Mouse (Mus musculus) kidney, adult 9 months (tissue): ENCODE data around the gene R3hdm4.
A peak's percentile ranks its signal among the peaks of the same experiment; 100 is the strongest.

Experiments
- DNase-seq: peaks from one replicate; pipeline ENCODE4 v3.0.0; 2022

Gene R3hdm4

DNA sequence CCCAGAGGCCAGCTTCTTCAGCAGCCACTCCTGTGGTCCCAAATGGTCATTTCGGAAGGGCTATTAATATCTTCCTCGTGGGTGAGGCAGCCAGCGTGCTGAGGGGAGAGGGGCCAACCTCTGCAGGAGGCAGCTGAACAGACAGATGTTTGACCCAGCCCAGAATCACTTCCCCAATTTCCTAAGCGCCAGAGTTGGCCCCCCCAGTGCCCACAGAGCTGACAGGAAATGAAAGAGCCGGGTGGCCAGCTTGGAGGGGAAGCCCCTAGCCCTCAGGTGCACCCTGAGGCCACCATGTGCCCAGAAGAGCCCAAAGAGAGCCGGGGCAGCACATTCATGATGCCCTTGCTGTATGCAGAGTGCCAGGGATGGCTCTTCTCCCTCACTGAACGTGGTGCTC is 19.7 kb upstream of the R3hdm4 start:
- no peak for DNase-seq

DNA sequence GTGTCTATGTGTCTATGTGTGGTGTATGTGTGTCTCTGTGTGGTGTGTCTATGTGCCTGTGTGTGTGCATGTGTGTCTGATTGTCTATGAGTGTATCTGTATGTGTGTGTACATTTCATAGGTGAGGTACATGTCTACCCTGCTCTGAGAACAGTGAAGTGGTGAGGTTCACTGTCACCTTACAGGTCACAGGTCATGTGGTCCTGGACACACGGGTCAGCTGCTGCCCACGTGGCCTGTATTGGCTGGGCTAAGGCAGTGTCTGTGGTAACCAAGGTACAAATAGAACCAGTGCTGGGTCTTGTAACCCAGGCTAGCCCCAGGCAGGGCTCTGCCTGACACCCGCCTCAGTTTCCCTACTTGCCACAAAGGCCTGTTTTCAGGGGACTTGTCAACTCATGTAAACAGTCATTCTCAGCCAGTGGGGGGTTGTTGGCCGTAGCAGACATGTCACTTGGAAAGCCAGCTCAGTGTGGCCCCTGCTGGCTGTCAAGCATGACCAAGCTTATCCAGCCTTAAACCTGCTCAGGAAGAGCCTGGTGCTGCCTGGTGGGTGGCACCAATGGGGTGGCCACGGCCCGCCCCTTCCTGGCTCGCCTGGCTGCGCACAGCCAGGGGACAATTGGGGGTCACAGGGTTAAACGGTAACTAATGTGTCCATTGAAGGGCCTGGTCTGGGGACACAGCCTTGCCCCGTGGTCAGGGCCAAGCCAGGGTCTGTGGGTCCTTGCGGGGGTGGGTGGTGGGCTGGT is 16.9 kb upstream of the R3hdm4 start:
- peak; percentile 72 for DNase-seq

DNA sequence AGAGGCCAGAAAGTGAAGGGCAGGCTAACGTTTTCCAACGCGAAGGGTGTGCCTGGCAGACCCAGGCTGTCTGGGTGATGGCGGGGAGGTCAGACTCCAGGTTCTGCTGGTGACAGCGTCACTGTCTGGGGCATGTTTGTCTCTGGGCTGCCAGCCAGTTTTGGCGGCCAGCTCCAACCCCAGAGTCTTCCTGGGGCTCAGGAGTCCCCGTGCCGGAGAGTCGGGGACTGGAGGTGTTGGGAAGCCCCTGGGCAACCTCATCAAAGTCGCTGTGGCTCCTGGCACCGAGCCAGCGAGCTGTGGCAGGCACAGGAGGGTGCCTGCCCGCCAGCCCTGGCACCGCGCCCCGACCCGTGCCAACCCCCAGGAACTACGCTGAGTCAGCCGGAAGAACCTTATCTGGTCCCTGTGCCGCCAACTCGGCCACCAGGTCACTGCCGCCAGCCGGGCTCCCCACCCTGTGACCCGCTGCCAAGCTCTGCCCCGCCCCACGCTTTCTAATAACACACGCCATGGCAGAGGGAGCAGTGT is 16.0 kb upstream of the R3hdm4 start:
- peak; percentile 80 for DNase-seq

DNA sequence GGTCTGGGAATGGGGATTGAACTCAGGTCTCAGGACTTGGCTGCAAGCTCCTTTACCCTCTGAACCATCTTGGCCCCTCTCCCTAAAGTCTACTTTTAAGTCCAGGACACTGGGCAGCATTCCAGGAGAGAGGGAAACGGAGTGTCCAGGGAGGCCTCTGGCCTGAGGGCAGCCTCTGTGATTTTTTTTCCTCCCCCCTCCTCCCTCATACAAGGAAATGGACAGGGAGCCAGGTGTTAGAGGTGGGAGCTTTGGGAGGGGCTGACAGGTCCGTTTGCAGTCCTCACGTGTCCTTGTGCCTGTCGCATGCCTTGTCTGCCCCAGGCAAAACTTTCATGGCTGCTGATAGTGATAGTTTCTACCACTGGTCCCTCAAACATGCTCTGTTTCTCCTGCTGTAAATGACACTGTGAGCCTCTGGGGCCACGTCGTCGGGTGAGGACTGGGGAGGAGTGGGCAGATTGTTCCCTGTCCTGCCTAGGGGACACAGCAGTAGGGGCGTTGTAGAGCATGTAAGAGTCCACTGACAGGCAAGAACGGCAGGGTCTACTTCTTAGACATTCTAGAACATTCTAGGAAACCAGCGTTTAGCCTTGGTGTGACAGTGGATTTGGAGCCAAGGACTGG is 15.4 kb upstream of the R3hdm4 start:
- DNase-seq = peak; percentile 90

DNA sequence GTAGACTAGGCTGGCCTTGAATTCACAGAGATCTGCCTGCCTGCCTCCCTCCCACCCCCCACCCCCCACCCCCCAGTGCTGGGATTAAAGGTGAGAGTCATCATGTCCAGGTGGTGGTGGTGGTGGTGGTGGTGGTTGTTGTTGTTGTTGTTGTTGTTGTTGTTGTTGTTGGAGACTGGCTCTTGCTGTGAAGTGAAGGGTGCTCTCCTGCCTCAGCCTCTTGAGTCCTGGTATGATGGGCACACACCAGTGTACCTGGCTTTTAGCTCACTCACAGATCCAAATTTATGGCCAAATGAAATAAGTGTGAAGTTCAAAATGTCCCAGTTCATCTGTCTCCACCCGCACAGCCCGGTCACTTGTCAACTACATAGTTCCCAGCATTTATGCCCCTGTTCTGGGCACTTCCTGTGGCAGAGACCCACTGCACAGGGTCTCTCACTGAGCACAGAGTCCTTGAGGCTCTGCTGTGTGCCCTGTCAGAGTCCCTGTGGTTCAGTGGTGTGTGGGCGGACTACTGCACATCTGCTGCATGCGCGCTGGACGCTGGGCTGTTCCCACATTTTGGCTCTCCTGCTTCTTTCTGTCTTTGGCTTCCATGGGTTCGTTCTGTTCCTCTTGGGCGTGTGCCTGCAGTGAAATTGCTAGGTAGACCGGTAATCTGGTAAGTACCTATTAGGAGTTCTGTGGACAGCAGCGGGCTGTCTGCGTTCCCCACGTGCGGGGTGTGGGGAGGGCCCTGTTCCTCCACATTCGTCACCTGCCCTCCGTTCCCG is 14.0 kb upstream of the R3hdm4 start:
- no peak for DNase-seq

DNA sequence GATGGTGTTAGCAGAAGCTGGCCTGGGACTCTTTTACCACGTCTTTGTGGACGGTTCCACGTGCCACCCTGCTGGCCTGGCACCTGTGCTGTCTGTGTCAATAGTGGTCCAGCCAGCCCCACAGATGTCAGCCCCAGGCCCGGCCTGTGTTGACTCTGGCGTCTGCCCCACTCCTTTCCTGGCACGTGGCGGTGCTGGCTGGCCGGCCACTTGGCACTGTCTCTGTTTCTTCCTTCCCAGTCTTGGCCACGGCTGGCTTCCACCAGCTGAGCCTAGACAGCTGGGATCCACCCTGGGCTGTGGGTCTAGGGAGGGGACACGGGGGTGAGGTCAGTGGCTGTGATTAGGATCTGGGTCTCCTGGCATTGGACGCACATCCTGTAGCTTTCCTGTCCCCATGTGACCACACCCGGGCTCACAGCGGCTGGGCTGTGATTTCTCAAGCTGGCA is 13.3 kb upstream of the R3hdm4 start:
- DNase-seq = peak; percentile 89

DNA sequence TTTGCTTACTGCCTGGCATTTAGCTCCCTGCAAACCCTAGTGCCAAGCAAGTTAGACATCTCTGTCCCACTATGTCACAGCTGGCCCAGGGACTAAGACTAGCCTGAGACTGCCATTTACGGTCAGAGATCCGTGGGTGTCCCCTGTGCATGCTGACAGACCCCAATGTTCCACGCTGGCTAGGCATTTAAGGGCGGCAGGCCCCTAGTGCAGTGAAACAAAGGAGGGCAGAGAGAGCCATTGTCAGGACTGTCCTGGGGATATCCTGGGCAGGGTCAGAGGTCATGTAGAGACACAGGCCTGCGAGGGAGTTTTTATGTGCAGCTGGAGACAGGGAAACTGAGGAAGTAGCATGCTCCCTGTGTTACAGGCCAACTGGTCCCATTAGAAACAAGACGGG is 12.9 kb upstream of the R3hdm4 start:
- DNase-seq = no peak

DNA sequence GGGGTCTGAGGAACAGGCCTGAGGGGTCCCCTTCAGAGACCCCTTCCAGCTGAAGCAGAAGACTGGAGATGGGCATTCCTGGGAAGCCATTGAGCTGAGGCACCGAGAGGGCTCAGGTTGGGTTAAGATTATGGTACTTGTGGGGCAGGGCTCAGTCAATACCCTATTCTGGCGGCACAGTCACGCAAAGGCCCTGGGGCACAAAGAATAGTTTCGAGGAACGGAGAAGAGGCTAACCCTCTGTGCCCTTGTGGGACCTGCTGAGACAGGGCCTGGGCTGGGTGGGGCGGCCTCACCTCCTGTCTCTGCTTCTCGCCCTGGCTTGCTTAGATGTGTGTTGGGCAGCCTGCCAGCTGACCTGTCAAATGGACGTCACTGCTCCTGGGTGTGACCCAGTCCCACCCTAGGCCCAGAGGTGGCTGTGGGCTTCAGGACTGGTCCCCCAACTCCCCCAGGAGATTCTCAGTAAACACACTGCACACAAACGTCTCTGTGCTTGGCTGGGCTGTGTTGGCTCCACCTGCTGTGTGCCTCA is 12.2 kb upstream of the R3hdm4 start:
- DNase-seq = no peak

DNA sequence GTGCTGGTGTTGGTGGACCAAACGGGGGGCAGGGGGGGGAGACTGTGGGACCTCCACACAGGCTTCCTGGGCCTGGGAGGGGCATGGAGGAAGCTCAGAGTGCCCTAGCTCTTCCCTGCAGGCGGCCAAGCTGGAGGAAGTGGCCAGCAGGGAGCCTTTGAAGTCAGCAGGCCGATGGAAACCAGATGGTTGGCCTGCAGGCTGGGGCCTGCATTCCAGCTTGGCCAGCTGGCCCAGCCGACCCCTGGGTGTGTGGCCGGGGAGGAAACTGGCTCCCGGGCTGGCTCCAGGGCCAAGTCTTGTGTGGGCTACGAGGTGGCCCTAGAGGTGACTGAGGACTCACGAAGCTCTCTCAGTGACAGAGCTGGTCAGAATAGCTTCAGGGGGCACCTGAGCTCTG is 11.7 kb upstream of the R3hdm4 start:
- peak; percentile 59 for DNase-seq

DNA sequence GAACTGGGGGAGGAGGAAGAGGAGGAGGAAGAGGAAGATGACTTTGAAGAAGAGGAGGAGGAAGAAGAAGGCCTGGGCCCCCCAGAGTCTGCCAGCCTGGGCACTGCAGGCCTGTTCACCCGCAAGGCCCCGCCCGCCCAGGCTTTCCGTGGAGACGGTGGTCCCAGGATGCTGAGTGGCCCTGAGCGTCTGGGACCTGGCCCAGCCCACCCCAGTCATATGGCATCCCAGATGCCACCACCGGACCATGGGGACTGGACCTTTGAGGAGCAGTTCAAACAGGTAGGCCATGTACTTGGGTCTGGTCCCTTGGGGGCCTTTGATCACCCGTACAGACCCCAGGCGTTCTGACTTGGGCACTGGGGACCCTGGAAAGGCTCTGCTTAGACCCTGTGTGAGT is 10.8 kb upstream of the R3hdm4 start:
- DNase-seq = no peak

DNA sequence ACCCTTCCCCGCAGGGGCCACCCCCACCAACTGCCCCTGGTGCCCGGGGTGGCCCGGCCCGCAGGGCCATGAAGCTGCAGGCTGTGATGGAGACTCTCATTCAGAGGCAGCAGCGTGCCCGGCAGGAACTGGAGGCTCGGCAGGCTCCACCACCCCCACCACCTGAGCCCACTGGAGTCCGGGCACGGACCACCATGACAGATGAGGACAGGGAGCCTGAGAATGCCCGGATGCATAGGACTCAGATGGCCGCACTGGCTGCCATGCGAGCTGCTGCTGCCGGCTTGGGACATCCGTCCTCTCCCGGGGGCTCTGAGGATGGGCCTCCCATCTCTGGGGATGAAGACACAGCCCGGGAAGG is 9.8 kb upstream of the R3hdm4 start:
- DNase-seq = no peak

DNA sequence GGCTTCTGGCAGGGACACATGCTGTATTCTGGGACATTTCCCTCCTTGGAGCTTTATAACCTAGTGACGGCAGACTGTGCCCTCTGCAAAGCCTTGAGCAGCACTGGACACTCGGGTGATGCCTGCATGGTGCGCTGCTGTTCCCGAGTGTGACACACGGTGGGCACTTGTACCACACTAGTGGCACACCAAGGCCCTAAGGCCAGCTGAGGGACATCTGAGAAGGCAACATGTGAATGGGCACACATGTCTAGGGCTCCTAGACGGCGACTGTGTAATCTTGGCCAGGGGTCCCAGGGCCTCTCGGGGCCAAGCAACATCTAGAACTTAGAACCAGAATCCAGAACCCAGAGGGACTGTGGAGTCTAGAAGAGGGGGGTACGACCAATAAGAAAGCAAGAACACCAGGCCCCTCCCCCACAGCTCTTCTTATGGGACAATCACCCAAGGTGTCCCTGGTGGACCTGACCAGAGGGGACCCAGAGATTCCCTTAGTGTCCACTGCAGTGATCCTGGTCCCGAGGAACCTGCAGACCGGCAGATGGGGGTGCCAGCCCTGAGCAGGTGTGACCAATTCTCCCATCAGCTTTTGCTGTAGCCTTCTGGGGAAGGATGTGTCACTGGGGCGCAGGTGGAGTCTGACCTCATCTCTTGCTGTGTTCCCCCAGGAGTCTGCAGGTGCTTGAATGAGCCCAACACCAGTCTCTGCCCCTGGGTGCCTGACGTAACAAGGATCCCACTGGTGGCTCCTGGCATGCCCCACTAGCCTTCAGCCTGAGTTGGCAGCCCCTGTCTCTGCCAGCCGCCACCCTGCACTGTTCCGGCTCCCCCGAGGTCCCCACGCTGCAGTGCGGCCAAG is 9.2 kb upstream of the R3hdm4 start:
- no peak for DNase-seq

DNA sequence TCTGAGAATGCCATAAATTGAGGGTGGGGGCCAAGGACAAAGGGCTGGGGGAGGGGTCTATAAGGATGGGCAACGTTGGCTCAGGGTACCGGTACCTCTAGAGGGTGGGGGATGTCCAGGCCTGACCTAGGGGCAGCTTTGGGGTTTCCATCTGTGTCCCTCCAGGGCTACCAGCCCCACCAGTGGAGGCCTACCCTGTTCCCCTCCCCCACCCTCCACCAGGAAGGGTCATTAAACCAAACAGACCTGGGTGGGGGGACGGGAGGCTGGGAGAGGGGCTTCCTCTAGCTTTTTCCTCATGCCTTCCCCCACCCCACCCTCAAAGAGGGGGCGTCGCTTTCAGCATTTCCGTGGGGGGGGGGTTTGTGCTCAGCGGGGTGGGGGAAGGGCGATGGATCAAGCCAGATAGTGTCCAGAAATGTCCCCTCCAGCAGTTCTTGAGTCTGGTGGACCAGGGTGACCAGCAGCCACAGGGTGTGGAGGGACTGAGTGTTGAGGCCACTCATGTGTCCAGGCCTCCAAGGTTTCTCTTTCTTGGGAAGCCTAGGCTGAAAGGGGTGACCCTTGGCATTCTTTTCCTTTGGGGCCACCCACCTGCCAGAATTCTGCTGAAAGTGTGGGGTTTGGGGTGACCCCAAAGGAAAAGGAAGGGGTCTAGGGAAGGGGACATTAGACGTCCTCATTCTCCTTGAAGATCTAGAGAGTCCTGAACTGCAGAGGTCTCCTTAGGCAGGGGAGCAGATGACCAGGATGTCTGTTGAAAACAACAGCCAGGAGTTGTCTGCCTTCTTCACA is 8.1 kb upstream of the R3hdm4 start:
- no peak for DNase-seq

DNA sequence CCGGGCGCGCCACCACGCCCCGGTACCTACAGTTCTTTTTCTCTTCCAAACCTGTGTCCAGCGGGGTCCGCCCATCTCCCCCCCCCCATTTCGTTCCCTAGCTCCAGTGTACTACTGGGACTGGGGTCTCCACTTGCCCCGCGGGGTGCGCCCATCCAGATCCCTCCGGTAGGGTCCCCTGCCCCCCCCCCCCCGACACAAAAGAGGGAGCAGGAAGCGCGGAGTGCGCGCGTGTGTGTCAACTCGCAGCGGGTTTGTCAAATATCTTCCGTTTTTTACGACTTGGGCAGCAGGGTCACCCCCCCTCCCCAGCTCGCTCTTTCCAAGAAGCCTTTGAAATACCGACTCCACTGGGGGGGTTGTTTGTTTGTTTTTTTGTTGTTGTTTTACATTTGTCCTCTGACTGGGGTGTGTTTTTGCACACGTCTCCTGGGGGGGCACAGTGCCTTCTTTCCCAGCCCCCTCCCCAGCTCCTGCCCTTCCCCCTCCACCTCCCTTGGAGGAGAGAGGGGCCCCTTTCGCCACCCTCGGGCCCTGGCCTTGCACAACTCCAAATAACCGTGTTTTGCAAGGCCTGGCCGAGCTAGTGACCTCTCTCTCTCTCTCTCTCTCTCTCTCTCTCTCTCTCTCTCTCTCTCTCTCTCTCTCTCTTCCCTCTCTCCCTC is 7.2 kb upstream of the R3hdm4 start:
- DNase-seq = peak; percentile 46

DNA sequence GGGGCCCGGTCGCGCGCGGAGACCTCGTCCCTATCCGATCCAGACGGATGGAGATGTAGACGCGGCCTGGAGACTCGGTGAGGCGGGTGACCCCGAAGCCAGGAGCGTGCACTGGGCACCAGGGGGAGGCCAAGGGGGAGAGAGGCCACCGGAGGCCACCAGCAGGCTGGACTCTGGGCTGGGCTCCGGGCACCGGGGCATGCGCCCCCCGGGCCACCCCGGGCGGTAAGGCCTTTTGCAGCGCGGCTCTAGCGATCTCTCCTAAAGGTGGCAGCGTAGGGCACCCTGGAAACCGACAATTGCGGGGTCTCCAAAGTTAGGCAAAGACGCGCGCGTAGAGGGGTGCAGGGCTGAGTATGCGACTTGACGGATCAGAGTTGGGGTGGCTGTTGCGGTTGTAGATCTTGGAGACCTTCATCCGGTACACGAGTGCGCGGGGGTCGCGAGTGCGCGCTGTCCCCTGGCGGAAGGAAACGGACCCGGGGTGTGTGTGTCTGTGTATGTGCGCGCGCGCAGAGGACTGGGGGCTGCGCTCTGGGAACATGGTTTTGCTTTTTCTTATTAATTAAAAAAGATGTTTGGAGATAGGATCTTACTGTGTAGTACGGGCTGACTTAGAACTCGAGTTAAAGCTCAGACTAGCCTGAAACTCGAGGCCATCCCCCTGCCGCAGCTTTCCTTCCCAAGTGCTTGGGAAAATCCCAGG is 6.5 kb upstream of the R3hdm4 start:
- DNase-seq = peak; percentile 62

DNA sequence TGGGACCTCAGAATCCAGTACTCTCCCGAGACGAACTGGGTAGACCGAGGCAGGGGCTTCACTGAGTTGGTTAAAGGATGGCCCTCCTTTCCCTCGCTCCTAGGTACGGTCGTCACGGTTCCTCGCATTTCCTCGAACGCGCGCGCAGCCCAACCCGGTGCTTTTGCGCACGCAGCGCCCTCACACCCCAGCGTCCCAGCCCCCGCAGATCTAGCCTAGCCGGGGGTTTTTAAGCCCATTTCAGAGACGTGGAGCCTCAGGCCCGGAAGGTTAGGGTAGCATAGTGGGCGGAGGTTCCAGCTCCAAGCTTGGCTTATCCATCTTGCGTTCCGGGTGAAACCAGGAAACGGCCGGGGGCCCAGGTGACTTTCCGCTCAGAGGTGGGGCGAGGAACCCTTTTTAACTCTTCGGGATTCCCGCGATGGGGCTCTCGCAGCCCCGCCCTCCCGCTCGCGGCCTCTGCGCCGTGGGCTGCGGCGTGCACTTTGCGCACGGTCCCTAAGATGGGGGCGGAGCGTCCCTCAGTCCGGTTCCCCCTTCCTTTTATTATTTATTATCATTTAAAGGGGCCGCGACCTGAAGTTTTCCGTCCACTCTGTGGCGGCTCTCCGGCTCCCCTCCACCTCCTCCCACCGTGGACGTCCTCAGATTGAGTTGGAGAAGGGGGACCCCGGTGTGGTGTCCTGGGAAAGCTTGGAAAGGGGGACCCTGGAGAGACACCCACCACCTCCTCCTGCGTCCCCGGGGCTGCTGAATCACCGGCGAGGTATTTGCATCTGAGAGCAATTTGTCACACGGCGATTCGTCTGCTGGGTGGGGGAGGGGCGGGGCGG is 5.7 kb upstream of the R3hdm4 start, which contains the start of gene Arid3a:
Gene Arid3a (plus strand): TSS at position 553 of the 833 bp plus-strand sequence.
- DNase-seq = peak; percentile 91

DNA sequence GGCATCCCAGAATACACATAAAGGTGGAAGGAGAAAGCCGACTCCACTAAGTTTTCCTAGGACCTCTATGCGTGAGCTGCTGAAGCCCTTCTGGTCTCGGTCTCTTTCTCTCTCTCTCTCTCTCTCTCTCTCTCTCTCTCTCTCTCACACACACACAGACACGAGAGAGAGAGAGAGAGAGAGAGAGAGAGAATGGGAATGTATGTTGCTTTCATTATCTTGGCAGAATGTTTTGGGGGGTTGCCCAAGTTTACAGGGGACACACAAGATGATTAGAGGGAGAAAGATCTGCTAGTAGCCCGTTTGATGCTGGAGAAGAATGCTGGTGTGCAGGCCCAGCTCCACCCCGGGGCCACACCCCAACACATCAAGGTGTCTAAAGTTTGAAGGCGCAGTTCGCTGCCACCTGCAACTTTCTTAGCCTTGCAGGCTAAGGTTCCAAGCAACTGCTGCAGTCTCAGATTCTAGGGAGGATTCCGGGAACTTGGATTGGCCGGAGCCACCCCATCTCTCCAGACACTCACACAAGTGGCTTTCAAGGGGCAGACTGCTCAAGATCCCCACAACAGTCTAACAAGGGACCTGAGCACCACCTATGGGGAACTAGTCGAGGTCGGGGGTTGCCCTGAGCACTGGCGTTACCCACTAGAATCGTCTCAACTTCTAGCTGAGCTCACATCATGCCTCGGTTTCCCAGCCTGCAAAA is 4.9 kb upstream of the R3hdm4 start:
- no peak for DNase-seq

DNA sequence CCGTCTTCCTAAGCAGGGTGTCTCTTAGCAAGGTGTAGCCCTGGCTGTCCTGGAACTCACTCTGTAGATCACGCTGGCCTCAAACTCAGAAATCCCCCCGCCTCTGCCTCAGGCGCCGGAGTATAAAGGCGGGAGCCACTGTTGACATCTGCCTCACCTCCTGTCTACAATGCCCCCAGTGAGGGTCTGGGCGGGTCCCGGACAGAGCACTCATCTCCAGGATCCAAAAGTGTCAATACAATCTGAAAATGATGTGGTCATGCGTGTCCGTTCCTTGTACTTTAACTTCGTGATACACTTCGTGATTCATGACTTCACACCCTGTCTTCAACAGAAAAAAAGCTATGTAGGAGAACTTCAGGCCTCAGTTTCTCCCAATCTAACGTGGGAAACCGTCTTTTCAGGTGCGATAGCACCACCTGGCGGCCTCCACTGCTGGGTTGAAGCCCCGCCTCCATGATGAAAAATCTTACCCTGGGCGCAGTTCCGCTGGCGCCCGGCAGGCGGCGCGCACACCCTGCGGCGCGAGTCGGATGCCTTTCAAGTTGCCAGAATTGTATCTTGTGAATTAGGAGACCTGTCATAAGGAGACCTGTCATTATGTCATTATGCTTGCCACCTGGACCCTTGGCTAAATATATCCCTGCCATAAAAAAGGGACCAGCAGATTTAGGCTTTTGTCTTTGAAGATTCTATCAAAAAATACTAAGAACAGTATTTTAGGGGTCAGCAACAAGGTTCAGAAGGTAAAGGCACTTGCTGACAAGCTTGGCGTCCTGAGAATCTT is 4.2 kb upstream of the R3hdm4 start:
- peak; percentile 97 for DNase-seq
